Mouse (Mus musculus) cerebellum, adult 2 months (tissue): ENCODE measurements around the gene Ndufa13.

ENCODE experiments used
- CTCF ChIP-seq: fragments of 200-500 bp; IDR thresholded peaks from 2 replicates; pipeline ENCODE4 v1.5.1; 2011; ENCODE audit warnings: low read depth, mild to moderate bottlenecking, control low read depth, low read length, moderate library complexity, borderline replicate concordance; ENCODE audit not compliant: insufficient read depth
- POLR2A ChIP-seq: fragments of 200-500 bp; IDR thresholded peaks from 2 replicates; pipeline ENCODE4 v1.6.1; 2011; ENCODE audit warnings: low read length, control low read depth, borderline replicate concordance; ENCODE audit not compliant: insufficient read depth

DNA sequence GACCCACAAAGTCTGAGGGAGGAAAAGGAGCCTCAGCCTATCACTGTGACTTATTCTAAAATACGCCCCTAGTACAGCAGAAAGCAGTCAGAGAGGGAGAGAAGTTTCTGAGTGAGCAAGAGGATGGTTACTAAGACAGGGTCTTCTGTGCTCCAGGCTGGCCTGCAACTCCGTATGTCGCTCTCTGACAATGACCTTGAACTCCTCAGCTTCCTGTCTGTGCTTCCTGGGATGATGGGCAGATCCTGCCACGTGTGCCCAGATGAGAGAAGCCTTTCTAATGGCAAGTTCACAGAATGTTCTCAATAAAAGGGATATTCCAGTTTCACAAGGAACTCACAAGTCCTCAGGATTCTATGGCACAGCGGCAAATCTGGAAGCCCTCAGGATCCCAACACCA, 32.2 kb upstream of the Ndufa13 start:
- TF ChIP-seq POLR2A (no peak), CTCF (no peak)
